ENCODE assay signal across 8 mouse cellular contexts in genomic region chr17:68002608-68003595, GRCm38 (mm10). TPM values are rescaled to one million over a fixed set of nuclear protein-coding genes. Genes with fewer than 3 reads are reported as not detected.
DNase-seq lines count a peak whose midpoint lies in the region; ATAC-seq lines count a peak whose summit lies in the region.

No protein-coding gene starts in this region.

- no peaks in the 10 kb centered on the region for H3K9me3 ChIP-seq in heart, embryonic 11.5 days (replicated peaks; ENCODE audit: control insufficient read depth, low read length)
- no peaks in the 10 kb centered on the region for H3K9me3 ChIP-seq in embryonic facial prominence, embryonic 12.5 days
- H3K9me3 ChIP-seq in intestine, embryonic 15.5 days: no peaks in the 10 kb centered on the region
- H3K9me3 ChIP-seq in midbrain, embryonic 15.5 days: no peaks in the 10 kb centered on the region

- H3K27me3 ChIP-seq in heart, embryonic 11.5 days (ENCODE audit: control insufficient read depth, insufficient read depth, low read length): no peaks in the 10 kb centered on the region
- H3K27me3 ChIP-seq in embryonic facial prominence, embryonic 12.5 days: no peaks in the 10 kb centered on the region
- no peaks in the 10 kb centered on the region for H3K27me3 ChIP-seq in intestine, embryonic 15.5 days (replicated peaks)
- no peaks in the 10 kb centered on the region for H3K27me3 ChIP-seq in midbrain, embryonic 15.5 days (replicated peaks)

- DNase-seq in heart, postnatal 14 days: no peak
- no peak for DNase-seq in c-Kit-positive CD71-positive TER-119-positive erythroid progenitor cells, embryonic 14.5 days (ENCODE audit: low spot score)
- DNase-seq in frontal cortex, postnatal 25 days (ENCODE audit: low spot score in 2 of 2): no peak
- DNase-seq in gastrocnemius, adult 18-20 months (ENCODE audit: low spot score): no peak

- H3K36me3 ChIP-seq in heart, embryonic 11.5 days (ENCODE audit: control insufficient read depth, insufficient read depth, low read length): no peaks in the 10 kb centered on the region
- H3K36me3 ChIP-seq in embryonic facial prominence, embryonic 12.5 days: no peaks in the 10 kb centered on the region
- no peaks in the 10 kb centered on the region for H3K36me3 ChIP-seq in intestine, embryonic 15.5 days
- no peaks in the 10 kb centered on the region for H3K36me3 ChIP-seq in midbrain, embryonic 15.5 days (replicated peaks)

- H3K4me2 ChIP-seq in heart, embryonic 11.5 days: peak overlapping the region; percentile 76
- peak overlapping the region; percentile 52 for H3K4me2 ChIP-seq in embryonic facial prominence, embryonic 12.5 days (replicated peaks)
- peak overlapping the region; percentile 64 for H3K4me2 ChIP-seq in intestine, embryonic 15.5 days (replicated peaks)
- peak overlapping the region; percentile 94 for H3K4me2 ChIP-seq in midbrain, embryonic 15.5 days

- no peak overlapping the region for H3K27ac ChIP-seq in heart, embryonic 11.5 days (ENCODE audit: low read depth, low read length)
- H3K27ac ChIP-seq in embryonic facial prominence, embryonic 12.5 days: peak overlapping the region; percentile 92; the same call in 1 of the 2 replicates
- 0 out of 2 replicates have a peak overlapping the region, but pooled peaks have one; percentile 95 for H3K27ac ChIP-seq in intestine, embryonic 15.5 days
- H3K27ac ChIP-seq in midbrain, embryonic 15.5 days: no peak overlapping the region

- intact Hi-C loops in heart, postnatal 14 days (cut with DNase I): loop anchor here (5.0 kb wide), 1 partner anchor 51 kb away; no protein-coding TSS in a partner anchor

- peak overlapping the region; percentile 67 for H3K4me3 ChIP-seq in heart, embryonic 11.5 days (ENCODE audit: low read depth, low read length)
- peak overlapping the region; percentile 64 for H3K4me3 ChIP-seq in embryonic facial prominence, embryonic 12.5 days
- H3K4me3 ChIP-seq in intestine, embryonic 15.5 days (replicated peaks): peak overlapping the region; percentile 75
- H3K4me3 ChIP-seq in midbrain, embryonic 15.5 days: peak overlapping the region; percentile 87

- WGBS in heart, embryonic 11.5 days (ENCODE audit: insufficient replicate concordance): 33% methylated on average over 17 of the region's 17 CpGs
- WGBS in embryonic facial prominence, embryonic 12.5 days: 22% methylated on average over 17 of the region's 17 CpGs
- 17% methylated on average over 17 of the region's 17 CpGs for WGBS in intestine, embryonic 15.5 days
- WGBS in midbrain, embryonic 15.5 days: 40% methylated on average over 17 of the region's 17 CpGs

- H3K9ac ChIP-seq in heart, embryonic 11.5 days (ENCODE audit: low read depth, low read length): peak overlapping the region; percentile 17; the same call in 1 of the 2 replicates
- H3K9ac ChIP-seq in embryonic facial prominence, embryonic 12.5 days: peak overlapping the region; percentile 44; the same call in 1 of the 2 replicates
- H3K9ac ChIP-seq in intestine, embryonic 15.5 days: peak overlapping the region; percentile 70
- no peak overlapping the region for H3K9ac ChIP-seq in midbrain, embryonic 15.5 days

- no peak for ATAC-seq in heart, embryonic 11.5 days (replicated peaks; ENCODE audit: insufficient number of reproducible peaks, low FRiP score, low TSS enrichment)
- no peak for ATAC-seq in embryonic facial prominence, embryonic 12.5 days (ENCODE audit: insufficient number of reproducible peaks, insufficient read depth, low FRiP score, low TSS enrichment)
- ATAC-seq in intestine, embryonic 15.5 days: no peak
- ATAC-seq in midbrain, embryonic 15.5 days (replicated peaks): no peak

- peaks cover 5% of the 10 kb centered on the region; the same call in 1 of the 2 replicates for H3K4me1 ChIP-seq in heart, embryonic 11.5 days (ENCODE audit: control insufficient read depth, insufficient read depth, low read length)
- peaks cover 37% of the 10 kb centered on the region for H3K4me1 ChIP-seq in embryonic facial prominence, embryonic 12.5 days
- peaks cover 19% of the 10 kb centered on the region for H3K4me1 ChIP-seq in intestine, embryonic 15.5 days (replicated peaks)
- H3K4me1 ChIP-seq in midbrain, embryonic 15.5 days: peaks cover 21% of the 10 kb centered on the region

RNA-seq across cellular contexts. Expression of gene Arhgap28, which starts 1.0 kb away (rescaled TPM):
- polyA plus RNA-seq in heart, embryonic 11.5 days (2014; fragmentation: Nextera tagmentation; extraction: Ambion mirVana): 25.9 and 30.8 TPM in 2 replicates
- 1 to 10 TPM; 4.6 to 6.2 TPM for total RNA-seq in heart, postnatal 14 days (2021)
- polyA plus RNA-seq in embryonic facial prominence, embryonic 12.5 days (2016; fragmentation: Nextera tagmentation; extraction: Ambion mirVana): 79.3 and 81.3 TPM in 2 replicates
- polyA plus RNA-seq in intestine, embryonic 15.5 days (2015; fragmentation: Nextera tagmentation; extraction: Ambion mirVana): 17.5 and 19.1 TPM in 2 replicates
- polyA plus RNA-seq in midbrain, embryonic 15.5 days (2015; fragmentation: Nextera tagmentation; extraction: Ambion mirVana): 7.0 and 7.3 TPM in 2 replicates
- total RNA-seq in gastrocnemius, adult 18-20 months (2021): under 1 TPM; 0.30 to 0.47 TPM

Comparison
In these comparisons a context has a peak if more than half of its experiments do, and no peak if none do; other contexts are left out.
1. H3K27ac ChIP-seq: peak in embryonic facial prominence, embryonic 12.5 days (single experiment) and intestine, embryonic 15.5 days (single experiment); none in heart, embryonic 11.5 days (single experiment) and midbrain, embryonic 15.5 days (single experiment).
2. Peak in every context shown above with its lines, with median percentiles within 50 percentile points of each other: H3K4me2 ChIP-seq and H3K4me3 ChIP-seq.